Mouse (Mus musculus) ES-E14 (cell line): ENCODE measurements at regions not wholly inside any gene's neighbourhood (a gene's known extent, or its start where the extent isn't known, plus 50 kb on each side); places are given as distances from the start of the nearest gene placed in this dataset.

Experiments
- DNase-seq: peaks from one replicate; pipeline ENCODE4 v3.0.0-alpha.2; 2013; ENCODE audit warnings: low read depth, low spot score
- H3K27ac ChIP-seq: 2 replicates; pipeline ENCODE4 v1.5.1; 2012; ENCODE audit warnings: low read depth, mild to moderate bottlenecking, low read length, moderate library complexity, mixed read lengths; ENCODE audit not compliant: poor library complexity, insufficient read depth, severe bottlenecking
- H3K36me3 ChIP-seq: 2 replicates; pipeline ENCODE4 v1.6.1; 2012; ENCODE audit warnings: mild to moderate bottlenecking, low read length, moderate library complexity, mixed read lengths; ENCODE audit not compliant: control insufficient read depth, poor library complexity, insufficient read depth, severe bottlenecking
- H3K4me1 ChIP-seq, 2 experiments: fragments of 150-350 bp in 1 of 2; sonication (generic) in 1 of 2; 2 replicates each; pipeline ENCODE4 v1.6.1; 2012; ENCODE audit warnings: low read length in 2 of 2, mild to moderate bottlenecking in 1 of 2, mixed read lengths in 1 of 2; ENCODE audit not compliant: control insufficient read depth in 2 of 2, insufficient read depth in 2 of 2, poor library complexity in 1 of 2
- H3K4me3 ChIP-seq, 2 experiments: fragments of 150-350 bp in 1 of 2; sonication (generic) in 1 of 2; 2 replicates each; pipeline ENCODE4 v1.5.1; 2012; ENCODE audit warnings: low read length in 2 of 2, low read depth in 1 of 2, mild to moderate bottlenecking in 1 of 2, mixed read lengths in 1 of 2; ENCODE audit not compliant: insufficient read depth in 1 of 2, poor library complexity in 1 of 2, severe bottlenecking in 1 of 2
- H3K9ac ChIP-seq: 2 replicates; pipeline ENCODE4 v1.6.1; 2012; ENCODE audit warnings: low read depth, mild to moderate bottlenecking, low read length, mixed read lengths; ENCODE audit not compliant: poor library complexity, insufficient read depth, severe bottlenecking
- H3K9me3 ChIP-seq: fragments of 150-350 bp; sonication (generic); 2 replicates; pipeline ENCODE4 v1.6.1; 2012; ENCODE audit warnings: low read depth, mild to moderate bottlenecking, low read length; ENCODE audit not compliant: control insufficient read depth, insufficient read depth
- CHD2 ChIP-seq: IDR thresholded peaks from 2 replicates; pipeline ENCODE4 v1.6.1; 2014; ENCODE audit warnings: mild to moderate bottlenecking, low read depth, low read length, inconsistent platforms
- HCFC1 ChIP-seq: IDR thresholded peaks from 2 replicates; pipeline ENCODE4 v1.6.1; 2012; ENCODE audit warnings: low read length, inconsistent platforms, borderline replicate concordance; ENCODE audit not compliant: insufficient read depth
- MAFK ChIP-seq: IDR thresholded peaks from 2 replicates; pipeline ENCODE4 v1.6.1; 2014; ENCODE audit warnings: mild to moderate bottlenecking, low read depth, low read length, inconsistent platforms; ENCODE audit not compliant: insufficient read depth
- ZC3H11A ChIP-seq: IDR thresholded peaks from 2 replicates; pipeline ENCODE4 v1.6.1; 2012; ENCODE audit warnings: low read depth, mild to moderate bottlenecking, inconsistent platforms, low read length, borderline replicate concordance
- ZNF384 ChIP-seq: IDR thresholded peaks from 2 replicates; pipeline ENCODE4 v1.6.1; 2012; ENCODE audit warnings: low read depth, low read length, inconsistent platforms
- in situ Hi-C, 2 experiments: fragments of 600-800 bp; cut with MboI; formaldehyde crosslinking; loops; one replicate each; pipeline ENCODE4 v1.15.1; 2025; ENCODE audit warnings: low sequenced_read_pairs in 2 of 2, inconsistent platforms in 1 of 2; ENCODE audit not compliant: unreplicated experiment in 2 of 2

- H3K9ac ChIP-seq: no peak overlapping the region
- TF ChIP-seq CHD2: no peak
- no peak for TF ChIP-seq ZC3H11A
- no peak for TF ChIP-seq ZNF384
- TF ChIP-seq MAFK: no peak
- no peak for TF ChIP-seq HCFC1
- no peak overlapping the region for H3K27ac ChIP-seq
- in situ Hi-C loops: no loop called here
- DNase-seq: no peak
- no peaks in the 10 kb centered on the region for H3K9me3 ChIP-seq
- H3K4me3 ChIP-seq: no peak overlapping the region
- no peaks in the 10 kb centered on the region for H3K4me1 ChIP-seq
- no peaks in the 10 kb centered on the region for H3K36me3 ChIP-seq
These were observed 52.6 kb upstream of the Klf14 start for GRCm38 (mm10) chr6:31011407-31012020.

- Histone ChIP-seq H3K9me3 (no peaks in the 10 kb centered on the region), H3K4me3 (no peak overlapping the region), H3K4me1 (no peaks in the 10 kb centered on the region), H3K36me3 (no peaks in the 10 kb centered on the region), H3K9ac (no peak overlapping the region), H3K27ac (no peak overlapping the region)
- TF ChIP-seq ZNF384: no peak
- no peak for TF ChIP-seq CHD2
- no peak for TF ChIP-seq HCFC1
- TF ChIP-seq ZC3H11A: no peak
- no peak for TF ChIP-seq MAFK
- DNase-seq: no peak
- in situ Hi-C loops: no loop called here
These were observed 57.7 kb upstream of the Klf14 start for GRCm38 (mm10) chr6:31016566-31016965.

DNA sequence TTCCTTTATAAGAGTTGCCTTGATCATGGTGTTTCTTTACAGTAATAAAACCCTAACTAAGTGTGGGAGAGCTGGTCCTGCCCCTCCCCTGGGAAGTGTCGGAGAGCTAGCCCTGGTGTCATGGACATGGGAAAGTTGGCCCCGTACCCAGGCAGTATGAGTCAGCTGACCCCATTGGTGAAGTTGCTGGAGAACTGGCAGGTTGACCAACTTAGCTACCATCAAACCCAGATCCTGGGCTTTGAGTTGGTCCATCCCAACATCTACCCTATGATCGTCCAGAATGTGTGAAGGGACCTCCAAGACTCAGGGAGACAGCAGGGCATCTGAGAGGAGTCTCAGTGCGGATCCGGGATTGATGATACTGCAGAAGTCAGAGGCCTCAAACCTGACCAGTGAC lies 62.9 kb upstream of the Klf14 start:
- no peaks in the 10 kb centered on the region; the same call in 1 of the 2 replicates for H3K9me3 ChIP-seq

GRCm38 (mm10) chr6:31029777-31030176 lies 70.9 kb upstream of the Klf14 start:
- Histone ChIP-seq H3K9ac (no peak overlapping the region), H3K36me3 (no peaks in the 10 kb centered on the region), H3K27ac (no peak overlapping the region), H3K9me3 (no peaks in the 10 kb centered on the region), H3K4me3 (no peak overlapping the region), H3K4me1 (no peaks in the 10 kb centered on the region; a peak in 1 of 4 replicates)
- in situ Hi-C loops: loop anchor here in 1 of 2 experiments (10.0 kb wide), 1 partner anchor 495 kb away; no protein-coding TSS in a partner anchor
- TF ChIP-seq ZNF384 (no peak), ZC3H11A (no peak), HCFC1 (no peak), MAFK (no peak), CHD2 (no peak)
- no peak for DNase-seq

More for the DNA sequence above, 62.9 kb upstream of the Klf14 start:
- Histone ChIP-seq H3K27ac (no peak overlapping the region), H3K4me1 (no peaks in the 10 kb centered on the region), H3K9ac (no peak overlapping the region), H3K4me3 (no peak overlapping the region), H3K36me3 (no peaks in the 10 kb centered on the region)
- in situ Hi-C loops: no loop called here
- TF ChIP-seq CHD2: no peak
- no peak for TF ChIP-seq ZC3H11A
- no peak for TF ChIP-seq MAFK
- TF ChIP-seq HCFC1: no peak
- TF ChIP-seq ZNF384: no peak
- DNase-seq: no peak
